13 mouse cellular contexts compared by ENCODE assay signal in genomic region chr8:121196726-121197668, GRCm38 (mm10).
DNase-seq lines count a peak whose midpoint lies in the region; ATAC-seq and TF ChIP-seq lines count a peak whose summit lies in the region.
"Had no signal": no experiment of that assay in that cellular context is flagged by ENCODE, and none has a peak within 500 bp of the region (broad histone marks: within the 10 kb centered on the region; RNA-seq: fewer than 3 reads in every experiment).

No protein-coding gene starts in this region.

- no peak overlapping the region for H3K27ac ChIP-seq in heart, embryonic 13.5 days (replicated peaks)
- no peak overlapping the region for H3K27ac ChIP-seq in layer of hippocampus, adult 2 months
- H3K27ac ChIP-seq: hindbrain, embryonic 12.5 days; liver, embryonic 13.5 days; neural tube, embryonic 15.5 days had no signal

- H3K4me1 ChIP-seq in heart, embryonic 13.5 days = peaks cover 45% of the 10 kb centered on the region
- H3K4me1 ChIP-seq: liver, embryonic 13.5 days; neural tube, embryonic 15.5 days had no signal

- ATAC-seq in heart, embryonic 13.5 days (ENCODE audit: extremely low read depth, insufficient number of reproducible peaks, low FRiP score, low TSS enrichment) = no peak

- H3K27me3 ChIP-seq in heart, embryonic 13.5 days (replicated peaks) = peaks cover 29% of the 10 kb centered on the region
- H3K27me3 ChIP-seq in myocyte (ENCODE audit: control insufficient read depth, insufficient read depth, insufficient read length) = no peaks in the 10 kb centered on the region

- H3K4me3 ChIP-seq in heart, embryonic 13.5 days = no peak overlapping the region
- H3K4me3 ChIP-seq in layer of hippocampus, adult 2 months = no peak overlapping the region
- peak overlapping the region; percentile 14 for H3K4me3 ChIP-seq in myocyte
- H3K4me3 ChIP-seq: hindbrain, embryonic 12.5 days; liver, embryonic 13.5 days; megakaryocyte, embryonic 14.5 days; neural tube, embryonic 15.5 days had no signal

- intact Hi-C loops in heart, postnatal 10 days (cut with DNase I) = no loop called here

- no peaks in the 10 kb centered on the region for H3K79me2 ChIP-seq in myocyte (ENCODE audit: control insufficient read depth, insufficient read depth)

- no peak for TF ChIP-seq POLR2A in myocyte (IDR thresholded peaks at IDR 0.05; ENCODE audit: insufficient read length, low read depth)

- no peaks in the 10 kb centered on the region for H3K36me3 ChIP-seq in heart, embryonic 13.5 days
- no peaks in the 10 kb centered on the region for H3K36me3 ChIP-seq in myocyte (ENCODE audit: control insufficient read depth, insufficient read depth)
- H3K36me3 ChIP-seq: hindbrain, embryonic 12.5 days; liver, embryonic 13.5 days; neural tube, embryonic 15.5 days had no signal

- 0 out of 2 replicates have a peak, but pooled peaks have one; percentile 10 for TF ChIP-seq CTCF in layer of hippocampus, adult 2 months (conservative IDR thresholded peaks at IDR 0.05)

- DNase-seq in heart, postnatal 10 days = no peak
- no peak for DNase-seq in layer of hippocampus, adult 2 months (ENCODE audit: low spot score in 2 of 2)
- DNase-seq in layer of hippocampus, adult 18-20 months (ENCODE audit: low spot score in 2 of 2) = no peak
- peak; percentile 67 for DNase-seq in NIH3T3 (ENCODE audit: low read depth)
- DNase-seq in thymus, postnatal 25 days = no peak
- DNase-seq: cerebellum, postnatal 14 days; kidney, adult 8-10 months; liver, embryonic 13.5 days had no signal

- no peak overlapping the region for H3K4me2 ChIP-seq in heart, embryonic 13.5 days
- H3K4me2 ChIP-seq in myocyte (ENCODE audit: low read depth) = peak overlapping the region; percentile 66
- H3K4me2 ChIP-seq: hindbrain, embryonic 12.5 days; liver, embryonic 13.5 days; neural tube, embryonic 15.5 days had no signal

- no peaks in the 10 kb centered on the region for H3K9me3 ChIP-seq in heart, embryonic 13.5 days
- H3K9me3 ChIP-seq: hindbrain, embryonic 12.5 days; liver, embryonic 13.5 days; megakaryocyte, embryonic 14.5 days; neural tube, embryonic 15.5 days had no signal

- peak overlapping the region; percentile 33; the same call in 1 of the 2 replicates for H3K9ac ChIP-seq in heart, embryonic 13.5 days
- H3K9ac ChIP-seq: hindbrain, embryonic 12.5 days; liver, embryonic 13.5 days; neural tube, embryonic 15.5 days had no signal

- WGBS in heart, embryonic 13.5 days = 76% methylated on average over 16 of the region's 16 CpGs

- no peak overlapping the region for H3ac ChIP-seq in myocyte (ENCODE audit: control insufficient read depth, insufficient read length)

TF ChIP-seq in myocyte, 11 proteins besides CTCF, POLR2A, EP300 and RAD21:
- TF ChIP-seq TCF3 (IDR thresholded peaks at IDR 0.05; ENCODE audit: insufficient read length, low read depth) (no peak), TCF12 (IDR thresholded peaks at IDR 0.05; ENCODE audit: insufficient read depth, poor library complexity, severe bottlenecking) (peak; percentile 45), MYOG (IDR thresholded peaks at IDR 0.05; ENCODE audit: control insufficient read depth in 1 of 3, insufficient read depth in 1 of 3, insufficient read length in 2 of 3, low read depth in 2 of 3) (peak; percentile 33 to 83 (median 83)), MYOD1 (IDR thresholded peaks at IDR 0.05; ENCODE audit: control insufficient read depth in 1 of 3, insufficient read length in 2 of 3, low read depth in 2 of 3) (peak in 2 of 3 experiments; percentile 56 to 83)
